Mouse (Mus musculus) G1E (cell line): Measurements from ENCODE around the gene Atf6.

Experiments used
- CTCF ChIP-seq: IDR thresholded peaks from 2 replicates; pipeline ENCODE4 v1.5.1; 2012; ENCODE audit warnings: low read depth, low read length, inconsistent platforms, mixed read lengths
- TAL1 ChIP-seq: conservative IDR thresholded peaks from 2 replicates; pipeline ENCODE4 v1.6.1; 2012; ENCODE audit warnings: low read depth, low read length, inconsistent platforms, mixed read lengths

DNA sequence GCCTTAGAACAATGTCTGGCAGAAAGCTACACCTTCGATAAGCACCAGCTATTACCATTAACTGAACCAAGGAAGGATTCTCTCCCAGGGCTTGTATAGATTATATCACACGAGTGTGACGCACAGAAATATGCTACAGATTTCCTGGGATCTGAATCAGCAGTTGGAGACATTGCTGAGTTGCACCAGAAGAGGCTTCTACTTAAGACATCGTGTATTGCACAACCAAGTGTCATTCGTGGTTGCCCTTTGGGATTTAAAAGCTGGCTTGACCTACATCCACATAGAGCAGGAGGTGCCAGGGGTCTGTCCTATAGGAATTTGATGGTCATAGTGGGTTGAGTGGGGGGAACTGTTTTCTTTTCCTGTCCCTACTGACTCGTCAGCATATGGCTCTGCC is 164.6 kb downstream of the Atf6 start:
- TF ChIP-seq CTCF (no peak), TAL1 (no peak)
